Mouse (Mus musculus) liver, adult 2 months (tissue): ENCODE measurements around the gene Rxfp4.

Source experiments
- CTCF ChIP-seq: fragments of 200-500 bp; IDR thresholded peaks from 2 replicates; pipeline ENCODE4 v1.5.1; 2011; ENCODE audit warnings: low read depth, low read length, control low read depth
- POLR2A ChIP-seq: fragments of 200-500 bp; IDR thresholded peaks from 2 replicates; pipeline ENCODE4 v1.6.1; 2011; ENCODE audit warnings: low read length, control low read depth; ENCODE audit not compliant: insufficient read depth; ENCODE audit errors: extremely low read depth

DNA sequence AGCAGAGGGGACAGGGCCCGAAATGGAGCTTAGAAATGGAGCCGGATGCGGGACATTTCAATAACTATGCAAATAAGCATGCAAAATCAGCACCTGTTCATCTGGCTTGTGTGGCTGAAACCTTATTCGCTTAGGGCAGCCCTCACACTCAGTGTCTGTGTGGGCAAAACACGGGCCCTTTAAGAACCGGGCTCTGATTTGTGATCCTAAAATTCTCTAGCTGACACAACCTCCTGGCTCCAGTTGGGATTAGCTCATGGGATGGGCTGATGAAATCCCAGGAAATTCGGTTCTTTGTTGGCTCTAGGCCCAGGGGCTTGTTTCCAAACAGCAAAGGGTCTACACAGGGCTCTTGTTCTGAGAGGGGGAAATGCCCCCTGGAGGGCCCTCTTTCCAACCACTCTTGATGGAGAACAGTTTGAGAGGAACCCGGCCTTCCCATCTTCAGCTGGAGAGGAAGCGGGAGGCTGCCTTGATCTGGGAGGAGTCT is 37.0 kb downstream of the Rxfp4 start:
- no peak for TF ChIP-seq POLR2A
- TF ChIP-seq CTCF = no peak
